Mouse (Mus musculus) cerebellum, postnatal 4 days (tissue): ENCODE data around the gene Ifi203.
"Not testable (repeated sequence)": the region's sequence is repeated elsewhere in the genome, so short reads cannot be mapped to it uniquely, and the experiment has no call there.

ENCODE experiments used
- DNase-seq, 2 experiments: peaks; one replicate each; pipeline ENCODE4 v3.0.0; 2022; ENCODE audit warnings: low spot score in 2 of 2, mixed read lengths in 1 of 2

The Ifi203 gene

GRCm38 (mm10) chr1:173889741-173890140, 52.7 kb downstream of the Ifi203 start:
- not testable (repeated sequence) for DNase-seq

GRCm38 (mm10) chr1:173887026-173887787, 55.3 kb downstream of the Ifi203 start:
- not testable (repeated sequence) for DNase-seq

GRCm38 (mm10) chr1:173880004-173880666, 62.3 kb downstream of the Ifi203 start:
- peak in 1 of 2 experiments; percentile 44 for DNase-seq

- DNase-seq: not testable (repeated sequence)
Observed at GRCm38 (mm10) chr1:173879225-173879987, 63.1 kb downstream of the Ifi203 start.

GRCm38 (mm10) chr1:173878264-173878663, 64.2 kb downstream of the Ifi203 start:
- DNase-seq: not testable (repeated sequence)

- DNase-seq: not testable (repeated sequence)
Observed at GRCm38 (mm10) chr1:173877125-173877524, 65.3 kb downstream of the Ifi203 start.
